Mouse (Mus musculus) thymus, adult 18-20 months (tissue): ENCODE results near the gene Rbm4.

Experiments used
- DNase-seq, 2 experiments: peaks; one replicate each; pipeline ENCODE4 v3.0.0; 2022; ENCODE audit warnings: mixed read lengths in 2 of 2

Gene Rbm4

DNA sequence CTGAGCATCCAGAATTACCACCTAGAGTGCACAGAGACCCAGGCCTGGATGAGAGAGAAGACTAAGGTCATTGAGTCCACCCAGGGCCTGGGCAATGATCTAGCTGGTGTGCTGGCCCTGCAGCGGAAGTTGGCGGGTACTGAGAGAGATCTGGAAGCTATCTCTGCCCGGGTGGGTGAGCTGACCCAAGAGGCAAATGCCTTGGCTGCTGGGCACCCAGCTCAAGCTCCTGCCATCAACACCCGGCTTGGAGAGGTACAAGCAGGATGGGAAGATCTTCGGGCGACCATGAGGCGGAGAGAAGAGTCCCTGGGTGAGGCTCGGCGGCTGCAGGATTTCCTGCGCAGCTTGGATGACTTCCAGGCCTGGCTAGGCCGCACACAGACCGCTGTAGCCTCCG lies 55.8 kb downstream of the Rbm4 start:
- no peak for DNase-seq
